Mouse (Mus musculus) adrenal gland (tissue): ENCODE data around the gene Ccdc115.
"Not testable (repeated sequence)": the region's sequence is repeated elsewhere in the genome, so short reads cannot be mapped to it uniquely, and the experiment has no call there.

ENCODE experiments used
- intact Hi-C: fragments of 180-260 bp; cut with DNase I; formaldehyde crosslinking; loops from one replicate; pipeline ENCODE4 v1.15.1; 2025

Ccdc115 gene

DNA sequence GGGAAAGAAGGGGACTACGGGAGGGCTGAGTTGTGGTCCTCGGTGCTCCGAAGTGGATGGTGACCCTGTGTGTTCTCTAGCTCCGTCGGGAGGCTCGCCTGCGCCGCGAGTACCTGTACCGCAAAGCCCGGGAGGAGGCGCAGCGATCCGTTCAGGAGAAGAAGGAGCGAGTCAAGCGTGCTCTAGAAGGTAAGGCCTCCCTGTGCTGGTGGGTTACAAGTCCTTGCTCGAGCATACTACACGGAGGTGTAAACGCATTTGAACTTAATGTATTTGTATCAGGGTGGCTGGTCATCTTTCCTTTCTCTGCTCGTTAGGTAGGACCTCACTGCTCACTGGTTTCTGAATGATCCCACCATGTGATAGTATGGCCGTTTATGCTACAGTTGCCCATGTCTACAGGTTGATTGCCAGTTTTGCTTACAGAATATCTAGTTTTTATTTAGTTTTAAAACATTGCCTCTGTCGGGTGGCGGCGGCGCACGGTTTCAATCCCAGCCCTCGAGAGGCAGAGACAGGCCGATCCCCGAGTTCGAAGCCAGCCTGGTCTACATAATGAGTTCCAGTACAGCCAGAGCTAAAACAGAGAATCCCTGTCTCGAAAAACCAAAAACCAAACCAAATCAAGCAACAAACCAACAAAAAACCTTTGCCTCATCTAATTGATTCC, 624 bp upstream of the Ccdc115 start:
- intact Hi-C loops: no loop called here

DNA sequence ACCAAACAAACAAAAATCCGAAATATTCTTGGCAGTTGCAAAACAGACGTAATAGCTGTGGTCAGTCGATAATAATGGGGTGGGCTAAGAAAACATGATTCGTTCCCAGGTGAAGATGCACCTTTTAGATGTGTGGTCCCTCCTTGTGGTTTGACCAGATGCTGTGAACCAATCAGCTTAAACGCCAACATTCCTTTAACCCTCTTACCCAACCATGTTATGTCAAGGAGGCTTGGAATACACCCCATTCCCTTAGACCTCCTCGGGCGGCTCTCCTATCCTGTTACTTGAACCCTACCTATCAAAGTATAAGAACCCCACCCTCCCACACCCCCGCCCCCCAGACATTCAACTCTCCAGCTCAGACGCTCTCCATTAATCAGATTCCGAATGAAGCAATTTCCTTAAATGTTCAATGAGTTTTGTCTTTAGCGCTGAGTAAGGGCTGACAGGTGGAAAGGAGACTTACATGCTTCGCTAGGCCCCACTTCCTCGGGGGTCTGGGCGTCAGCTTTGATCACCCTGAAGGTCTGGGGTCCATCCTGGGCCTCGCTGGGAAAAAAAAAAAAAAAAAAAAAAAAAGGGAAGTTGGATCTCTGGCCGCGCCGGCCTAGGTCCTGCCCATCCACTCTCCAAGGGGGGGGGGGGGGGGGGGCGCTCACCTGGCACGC, 956 bp downstream of the Ccdc115 start:
- intact Hi-C loops: no loop called here

DNA sequence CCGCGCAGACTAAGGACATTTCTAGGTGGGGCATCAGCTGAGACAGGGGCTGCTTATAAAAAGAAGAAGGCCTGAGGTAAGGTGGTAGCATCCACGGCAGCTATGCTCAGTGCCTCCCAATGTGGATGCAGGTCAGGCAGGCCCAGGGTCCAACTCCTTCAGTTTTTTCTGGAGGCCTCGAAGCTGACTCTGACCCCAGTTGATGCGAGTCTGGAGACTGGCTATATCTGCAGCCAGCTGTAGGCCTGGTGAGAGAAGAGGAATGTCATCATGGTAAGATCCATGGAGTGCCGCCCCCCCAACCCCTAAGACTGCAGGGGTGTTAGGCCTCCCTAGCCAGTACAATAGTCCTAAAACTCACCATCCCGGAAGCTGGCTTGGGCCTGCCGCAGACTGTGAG, 2.1 kb downstream of the Ccdc115 start:
- intact Hi-C loops: not testable (repeated sequence)

DNA sequence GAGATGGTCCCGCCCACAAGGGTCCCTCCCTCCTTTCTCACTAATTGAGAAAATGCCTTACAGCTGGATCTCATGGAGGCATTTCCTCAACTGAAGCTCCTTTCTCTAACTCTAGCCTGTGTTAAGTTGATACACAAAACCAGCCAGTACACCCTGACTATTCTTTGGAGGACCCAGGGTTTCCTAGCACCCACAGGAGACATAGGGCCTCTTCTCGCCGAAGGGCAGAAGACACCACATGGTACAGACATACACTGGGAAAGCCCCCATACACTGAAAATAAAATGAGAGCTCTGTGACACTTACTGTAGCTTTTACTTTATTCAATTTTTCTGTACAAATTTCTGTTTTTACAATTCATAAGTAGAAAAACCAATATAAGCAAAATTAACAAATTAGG, 3.1 kb downstream of the Ccdc115 start:
- intact Hi-C loops: no loop called here

DNA sequence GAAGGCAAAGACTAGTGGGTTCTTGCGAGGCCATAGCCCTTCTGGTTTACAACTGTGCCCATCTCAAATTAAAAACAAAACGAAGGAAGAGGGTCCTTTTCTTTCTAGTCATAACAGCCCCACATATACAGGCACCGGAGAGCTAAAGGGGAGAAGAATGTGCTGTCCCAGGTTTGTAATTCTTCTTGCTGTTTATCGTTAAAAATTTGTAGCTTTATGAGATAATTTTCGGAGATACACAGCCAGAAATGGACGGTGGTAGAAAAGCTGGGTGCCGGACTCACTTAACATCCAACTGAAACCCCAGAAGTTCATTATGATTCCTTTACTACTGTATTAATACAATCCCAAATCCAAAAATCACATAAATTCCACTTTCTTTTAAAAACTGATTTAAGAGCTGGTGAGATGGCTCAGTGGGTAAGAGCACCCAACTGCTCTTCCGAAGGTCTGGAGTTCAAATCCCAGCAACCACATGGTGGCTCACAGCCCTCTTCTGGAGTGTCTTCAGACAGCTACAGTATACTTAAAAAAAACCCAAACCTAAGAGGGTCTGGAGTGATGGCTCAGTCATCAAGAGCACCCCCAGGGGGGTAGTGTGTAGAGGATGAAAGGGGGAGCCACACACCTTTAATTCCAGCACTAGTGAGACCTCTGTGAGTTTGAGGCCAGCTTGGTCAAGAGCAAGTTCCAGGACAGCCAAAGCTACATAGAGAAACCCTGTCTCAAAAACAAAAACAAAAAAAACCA, 3.9 kb downstream of the Ccdc115 start:
- intact Hi-C loops: no loop called here

DNA sequence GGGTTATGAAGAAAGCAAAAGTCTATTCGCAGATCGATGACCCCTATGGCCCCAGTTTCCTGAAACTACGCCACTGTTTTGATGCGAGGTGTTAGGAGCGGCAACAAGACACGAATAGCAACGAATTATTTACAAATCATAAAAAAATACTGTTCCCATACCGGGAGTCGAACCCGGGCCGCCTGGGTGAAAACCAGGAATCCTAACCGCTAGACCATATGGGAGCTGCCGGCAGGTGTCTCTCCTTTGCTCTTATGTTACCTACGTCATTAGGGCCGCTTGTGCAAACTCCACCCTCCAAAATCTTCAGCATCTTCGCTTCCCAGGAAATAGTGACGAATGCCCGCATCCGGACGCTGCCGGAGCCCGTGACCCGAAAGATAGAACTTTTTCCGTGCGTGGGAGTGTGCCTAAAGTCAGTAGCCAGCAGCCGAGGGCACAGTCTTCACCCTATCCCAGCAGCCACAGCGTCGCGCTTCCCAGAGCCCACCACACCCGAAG, 4.8 kb downstream of the Ccdc115 start:
- intact Hi-C loops: no loop called here

DNA sequence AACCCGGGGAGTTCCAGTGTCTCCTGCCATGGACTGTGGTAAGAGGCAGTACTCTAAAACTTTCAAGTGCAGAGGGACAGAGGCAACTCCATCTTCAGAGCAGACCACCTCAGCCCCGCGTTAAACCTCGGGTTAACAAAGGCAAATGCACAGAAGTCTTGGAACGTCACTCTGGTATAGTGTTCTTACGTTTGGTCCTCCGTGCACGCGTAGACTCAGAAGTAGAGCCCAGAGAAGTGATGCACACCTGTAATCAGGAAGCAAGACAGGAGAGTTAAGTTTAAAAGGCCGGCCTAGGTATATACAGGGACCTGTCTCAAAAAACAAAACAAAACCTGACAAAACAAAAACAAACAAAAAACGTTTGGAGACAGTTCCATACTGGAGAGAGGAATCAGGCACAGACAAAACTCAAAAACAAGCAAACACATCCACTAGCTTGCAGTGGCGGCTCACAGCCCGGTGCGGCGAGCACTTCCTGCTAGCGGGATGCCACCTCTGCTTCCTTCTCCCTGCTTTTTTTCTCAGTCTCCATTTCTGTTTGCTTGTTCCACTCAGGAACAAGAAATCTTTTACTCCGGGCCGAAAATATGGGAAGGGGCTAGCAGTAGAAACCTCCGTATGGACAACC, 5.5 kb downstream of the Ccdc115 start:
- intact Hi-C loops: no loop called here

DNA sequence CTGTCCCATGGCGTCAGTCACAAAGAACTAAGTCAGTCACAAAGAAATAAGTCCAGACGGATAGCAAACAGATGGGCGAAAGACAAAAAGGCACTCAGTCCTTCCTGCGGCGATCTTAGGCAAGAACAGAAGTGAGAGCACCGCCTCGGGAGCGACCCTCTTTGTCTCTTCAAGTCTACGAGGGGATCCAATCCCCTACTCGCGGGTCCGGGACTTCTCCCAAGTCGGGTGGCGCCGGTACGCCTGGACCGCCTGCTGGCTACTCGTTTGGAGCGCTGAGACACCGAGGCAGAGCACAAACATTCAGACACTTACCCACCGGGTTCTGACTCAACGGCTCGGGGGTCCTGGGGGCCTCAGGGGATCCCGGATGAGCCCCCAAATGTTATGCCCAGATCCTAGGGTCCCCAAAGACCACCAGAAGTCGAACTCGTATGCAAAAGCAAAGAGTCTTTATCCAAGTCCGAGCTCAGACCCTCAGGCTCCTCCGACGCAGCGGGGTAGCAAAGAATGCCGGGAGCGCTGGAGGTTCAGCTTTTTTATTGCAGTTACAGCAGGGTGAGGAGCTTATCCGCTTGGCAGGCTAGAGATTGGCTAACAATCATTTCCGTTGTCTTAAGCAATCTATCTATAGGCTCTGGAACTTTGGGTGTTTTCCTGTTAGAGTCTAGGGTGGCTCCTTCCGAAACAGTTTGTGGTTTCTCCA, 6.5 kb downstream of the Ccdc115 start:
- intact Hi-C loops: no loop called here

DNA sequence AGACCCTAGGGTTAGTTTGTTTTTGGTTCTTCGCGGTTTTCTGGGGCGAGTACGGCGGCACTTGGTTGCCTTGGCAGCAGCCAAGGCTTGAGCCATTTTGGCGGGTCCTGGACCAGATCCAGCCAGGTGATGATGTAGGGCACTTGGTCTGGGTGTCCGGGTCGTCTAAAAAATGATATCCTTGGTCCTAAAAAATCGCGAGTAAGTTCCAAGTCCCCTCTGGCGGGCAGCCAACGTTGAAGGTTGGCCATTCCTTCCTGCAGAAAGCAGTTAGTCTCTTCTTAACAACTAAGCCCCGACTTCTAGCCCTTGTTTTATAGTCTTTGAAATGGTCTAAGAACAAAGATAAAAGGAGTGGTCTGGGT, 7.1 kb downstream of the Ccdc115 start:
- intact Hi-C loops: no loop called here

DNA sequence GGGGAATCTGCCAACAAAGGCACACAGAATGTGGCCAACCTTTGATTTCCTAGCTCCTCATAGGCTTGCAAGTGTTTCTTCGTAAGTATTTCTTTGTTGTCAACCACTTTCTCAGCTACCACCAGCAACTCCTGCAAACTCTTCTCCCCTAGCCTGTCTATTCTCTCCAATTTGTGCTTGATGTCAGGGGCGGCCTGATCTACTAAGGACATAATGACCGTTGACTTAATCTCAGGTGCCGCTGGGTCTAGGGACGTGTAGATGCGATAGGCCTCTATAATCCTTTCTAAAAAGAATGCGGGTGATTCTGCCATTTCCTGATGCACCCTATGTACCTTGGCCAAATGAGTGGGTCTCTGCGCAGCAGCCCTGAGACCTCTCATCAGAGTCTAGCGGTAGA, 8.0 kb downstream of the Ccdc115 start:
- intact Hi-C loops: no loop called here

DNA sequence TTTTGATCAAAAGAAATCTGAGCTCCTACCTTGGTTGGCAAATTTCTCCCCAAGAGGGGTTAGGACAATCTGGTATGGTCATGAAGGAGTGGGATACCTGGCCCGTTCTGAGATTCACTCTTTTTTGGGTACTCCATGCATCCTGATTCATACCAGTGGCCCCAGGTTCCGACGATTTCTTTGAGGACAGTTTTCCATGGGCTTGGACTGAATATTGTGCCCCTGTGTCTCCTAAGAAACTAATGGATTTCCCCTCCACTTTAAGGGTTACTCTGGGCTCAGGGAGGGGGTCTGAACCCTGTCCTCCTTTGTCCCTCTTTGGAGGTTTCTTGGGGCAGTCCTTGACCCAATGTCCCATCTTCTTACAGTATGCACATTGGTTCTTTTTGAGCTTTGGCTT, 8.5 kb downstream of the Ccdc115 start:
- intact Hi-C loops: no loop called here

DNA sequence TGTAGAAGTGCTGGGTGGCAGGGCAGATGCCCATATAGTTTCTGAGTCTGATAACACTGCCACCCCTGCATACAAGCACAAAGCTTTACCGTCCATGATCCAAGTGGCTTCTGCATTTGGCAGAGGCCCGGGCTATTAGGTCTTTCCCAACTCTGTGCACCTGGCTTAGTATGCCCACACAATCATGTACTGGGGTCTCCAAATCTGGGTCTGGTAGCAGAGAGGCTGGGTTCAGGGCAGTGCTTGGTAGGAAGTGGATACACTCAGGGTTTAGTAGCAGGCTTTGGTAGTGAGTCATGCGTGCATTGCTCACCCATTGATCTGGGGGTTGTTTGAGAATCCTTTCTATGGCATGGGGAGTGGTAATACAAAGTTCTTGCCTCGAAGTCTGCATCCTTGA, 10.2 kb downstream of the Ccdc115 start:
- intact Hi-C loops: no loop called here

DNA sequence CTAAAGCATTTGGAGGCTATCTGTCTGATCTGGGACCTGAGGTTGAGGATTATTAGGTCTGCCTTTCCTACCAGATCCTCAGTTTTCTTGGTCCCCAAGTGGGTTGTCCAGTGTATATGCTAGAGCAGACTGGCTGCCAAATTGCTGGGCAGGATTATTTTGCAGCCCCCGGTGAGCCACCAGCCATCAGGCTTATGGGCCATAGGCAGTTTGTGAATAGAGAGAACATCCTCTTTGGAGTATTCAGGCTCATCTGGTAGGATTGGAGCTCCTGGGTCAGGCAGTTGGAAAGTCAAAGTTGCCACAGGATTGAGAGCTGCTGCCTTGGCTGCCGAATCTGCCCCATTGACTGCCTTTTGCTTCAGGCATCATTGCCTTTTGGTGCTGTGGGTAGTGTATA, 11.0 kb downstream of the Ccdc115 start:
- intact Hi-C loops: no loop called here

DNA sequence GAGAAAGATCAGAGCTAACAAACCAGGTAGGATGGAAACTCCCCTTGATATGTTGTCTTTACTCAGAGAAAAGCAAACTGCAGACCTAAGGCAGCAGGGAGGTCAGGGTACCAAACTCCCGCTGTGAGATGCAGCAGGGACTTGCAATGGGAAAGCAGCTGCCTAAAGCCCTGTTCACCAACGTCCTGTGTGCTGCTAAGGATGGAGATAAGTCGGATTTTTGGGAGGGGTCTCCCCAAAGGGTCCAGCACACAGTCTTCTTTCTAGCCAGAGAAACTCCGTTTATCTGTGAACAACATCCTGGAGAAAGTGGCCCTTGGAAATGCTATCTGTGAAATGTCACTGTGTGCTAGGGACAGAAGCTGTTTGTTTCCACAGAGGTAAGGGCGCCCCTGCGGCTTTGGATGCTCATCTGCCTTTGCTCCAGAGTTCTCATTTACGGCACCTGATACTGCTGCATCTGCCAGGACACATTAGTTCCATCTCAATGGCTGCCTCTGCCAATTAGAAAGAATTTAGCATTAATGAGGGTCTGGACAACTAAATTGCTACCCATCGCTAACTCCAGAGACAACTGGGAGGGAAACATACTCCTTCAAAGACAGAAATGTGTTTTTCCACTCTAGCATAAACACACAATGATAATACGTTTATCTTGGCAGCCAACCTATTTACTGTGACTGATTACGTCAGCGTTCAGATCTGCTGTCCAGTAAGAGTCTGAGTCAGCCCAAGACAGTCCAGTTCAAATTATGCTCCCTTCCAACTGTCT, 40.1 kb downstream of the Ccdc115 start:
- intact Hi-C loops: no loop called here

DNA sequence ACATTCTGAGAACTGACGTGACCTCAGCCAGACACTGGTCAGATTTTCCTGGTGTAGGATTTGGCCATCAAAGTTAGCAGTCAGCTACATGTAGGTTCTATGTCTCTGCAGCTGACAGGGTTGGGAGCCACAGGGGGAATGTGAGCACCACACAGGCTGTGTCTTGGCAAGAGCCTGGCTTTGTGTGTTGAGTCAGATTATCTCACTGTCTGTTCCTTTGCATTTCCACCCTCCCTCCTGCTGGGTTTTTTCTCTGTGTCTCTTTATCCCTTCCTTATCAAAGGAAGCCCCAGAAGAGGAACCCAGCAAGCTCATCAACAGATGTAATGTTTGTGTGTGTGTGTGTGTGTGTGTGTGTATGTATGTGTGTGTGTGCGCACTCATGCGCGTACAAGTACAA, 43.2 kb downstream of the Ccdc115 start:
- intact Hi-C loops: no loop called here

DNA sequence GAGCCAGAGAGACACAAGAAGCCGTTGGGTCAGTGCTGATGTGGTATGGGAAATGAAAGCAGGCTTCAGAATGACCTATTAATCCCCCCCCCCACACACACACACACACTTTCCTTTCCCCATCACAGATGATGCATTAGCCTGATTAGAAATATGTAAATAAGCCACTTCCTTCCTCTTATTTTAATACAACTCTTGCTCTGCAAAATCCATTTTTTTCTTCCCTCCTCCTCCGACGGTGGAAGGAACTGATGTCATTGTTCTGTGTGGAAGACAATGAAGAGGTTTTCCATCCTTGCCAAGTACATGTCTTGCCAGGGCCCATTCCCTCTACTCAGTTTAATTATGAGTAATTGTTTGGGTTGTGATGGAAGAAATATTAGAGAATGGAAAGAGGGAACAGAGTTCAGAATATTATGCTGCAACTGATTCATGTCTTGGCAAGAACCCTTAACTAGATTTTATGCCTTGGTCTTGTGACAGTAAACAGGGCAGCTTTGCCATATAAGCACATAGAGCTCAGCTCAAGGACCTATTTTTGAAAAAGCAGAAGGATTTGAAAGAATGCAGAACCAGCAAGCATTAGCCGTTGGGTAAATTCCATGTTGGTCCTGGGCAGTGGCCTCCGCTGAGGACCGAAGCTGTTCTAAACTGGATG, 50.1 kb downstream of the Ccdc115 start:
- intact Hi-C loops: no loop called here

DNA sequence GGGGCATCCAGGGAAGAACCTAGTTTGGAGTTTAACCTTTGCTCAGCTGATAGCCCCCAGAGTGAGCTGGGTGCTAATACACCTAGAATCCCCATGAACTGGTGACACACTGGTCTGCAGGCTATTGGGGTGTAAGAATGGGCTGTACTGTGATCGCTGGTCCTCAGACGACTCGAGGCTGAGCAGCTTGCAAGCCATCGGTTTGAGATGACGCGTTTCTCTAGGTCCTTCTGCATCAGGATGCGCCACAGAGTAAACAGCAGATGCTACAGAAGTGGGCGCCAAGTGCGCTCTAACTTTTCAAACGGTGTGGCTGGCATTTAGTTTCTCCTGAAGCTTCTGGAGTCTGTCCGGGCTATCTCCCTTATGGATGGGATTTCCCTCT, 50.6 kb downstream of the Ccdc115 start:
- intact Hi-C loops: no loop called here

DNA sequence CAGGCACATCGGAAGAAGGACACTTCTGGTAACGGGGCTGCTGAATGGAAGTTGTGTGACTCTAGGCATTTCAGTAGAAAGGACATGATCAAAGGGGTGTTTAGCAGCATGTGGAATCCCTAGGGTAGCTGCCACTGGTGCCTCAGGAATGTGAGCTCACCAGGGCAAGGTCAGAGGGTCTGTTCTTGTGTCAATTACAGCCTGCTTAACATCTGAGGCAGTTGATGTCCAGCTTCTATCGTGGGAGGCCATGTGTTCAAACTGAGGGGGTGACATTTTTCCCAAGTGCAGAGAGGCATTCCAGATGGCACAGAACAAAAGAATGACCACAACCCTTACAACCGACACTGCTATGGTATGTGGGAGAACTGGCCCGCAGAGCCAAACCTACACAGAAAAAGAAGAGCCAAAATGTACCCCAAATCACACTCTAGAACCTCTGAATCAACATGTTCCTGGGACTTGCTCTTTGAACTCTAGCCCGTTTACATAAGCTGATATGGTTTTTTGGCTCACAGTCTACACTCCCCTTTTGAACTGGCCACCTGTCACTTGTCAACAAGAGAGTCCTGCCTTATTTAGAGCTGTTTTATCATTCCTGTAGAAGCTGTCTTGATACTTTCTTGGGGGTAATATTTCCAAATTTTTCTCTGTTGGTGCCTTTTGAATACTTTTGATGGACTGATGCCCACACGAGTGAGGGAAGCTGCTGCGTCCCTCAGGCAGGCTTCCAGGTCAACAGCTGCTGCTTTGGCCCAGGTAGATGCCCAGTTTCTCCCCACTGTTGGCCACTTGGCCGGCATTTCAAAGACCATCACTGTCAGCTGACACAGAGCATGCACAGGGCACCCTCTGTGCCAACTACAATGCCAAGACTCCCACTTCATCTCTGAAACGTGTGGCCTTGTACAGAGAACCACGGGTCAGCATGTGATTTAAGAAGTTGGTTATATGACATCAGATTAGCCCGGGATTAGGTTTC, 51.8 kb downstream of the Ccdc115 start:
- intact Hi-C loops: no loop called here
